Mouse (Mus musculus) midbrain, embryonic 16.5 days (tissue): ENCODE results near the gene Shcbp1l. TPM values are rescaled to one million over a fixed set of nuclear protein-coding genes. Genes with fewer than 3 reads are reported as not detected.
"Not testable (repeated sequence)": the region's sequence is repeated elsewhere in the genome, so short reads cannot be mapped to it uniquely, and the experiment has no call there.

Experiments
- ATAC-seq: fragments of 200-750 bp; cut with Nextera tagmentation; 2 replicates; pipeline ENCODE4 v1.8.0; 2017; ENCODE audit warnings: moderate TSS enrichment
- H3K27ac ChIP-seq: fragments of 300-500 bp; sonication (generic); 2 replicates; pipeline ENCODE4 v1.5.1; 2014; ENCODE audit warnings: mild to moderate bottlenecking, low read length, mixed read lengths
- H3K27me3 ChIP-seq: fragments of 300-500 bp; sonication (generic); 2 replicates; pipeline ENCODE4 v1.6.1; 2014; ENCODE audit warnings: low read depth, low read length, mixed read lengths; ENCODE audit not compliant: control insufficient read depth, insufficient read depth
- H3K36me3 ChIP-seq: fragments of 300-500 bp; sonication (generic); 2 replicates; pipeline ENCODE4 v1.6.1; 2014; ENCODE audit warnings: mild to moderate bottlenecking, low read length, moderate library complexity, mixed read lengths; ENCODE audit not compliant: control insufficient read depth, insufficient read depth
- H3K4me1 ChIP-seq: fragments of 300-500 bp; sonication (generic); 2 replicates; pipeline ENCODE4 v1.6.1; 2014; ENCODE audit warnings: mild to moderate bottlenecking, low read length, mixed read lengths; ENCODE audit not compliant: control insufficient read depth, insufficient read depth
- H3K4me2 ChIP-seq: fragments of 300-500 bp; sonication (generic); 2 replicates; pipeline ENCODE4 v1.6.1; 2014; ENCODE audit warnings: mild to moderate bottlenecking, low read length, mixed read lengths
- H3K4me3 ChIP-seq: fragments of 300-500 bp; sonication (generic); 2 replicates; pipeline ENCODE4 v1.5.1; 2014; ENCODE audit warnings: low read depth, mild to moderate bottlenecking, low read length, moderate library complexity, mixed read lengths
- H3K9ac ChIP-seq: fragments of 300-500 bp; sonication (generic); 2 replicates; pipeline ENCODE4 v1.6.1; 2014; ENCODE audit warnings: low read depth, low read length, mixed read lengths
- H3K9me3 ChIP-seq: fragments of 300-500 bp; sonication (generic); replicated peaks from 2 replicates; pipeline ENCODE4 v1.6.1; 2014; ENCODE audit warnings: mild to moderate bottlenecking, low read length, mixed read lengths; ENCODE audit not compliant: control insufficient read depth, poor library complexity, severe bottlenecking
- WGBS: fragments of 180-500 bp; shearing (Covaris S2); extraction: QIAGEN DNeasy Blood & Tissue Kit; methylation state at CpG from one replicate; pipeline ENCODE4 v1.1.7; 2014; 5-methylcytosine and 5-hydroxymethylcytosine counted together
- polyA plus RNA-seq: library from polyadenylated mRNA; unstranded; fragments of >200 nt; fragmentation: Nextera tagmentation; extraction: Ambion mirVana; gene quantifications from 2 replicates; pipeline ENCODE4 v1.2.1, GENCODE M21; 2015

Gene Shcbp1l
- polyA plus RNA-seq, 1 experiment from 2014 or later = 0.46 TPM

GRCm38 (mm10) chr1:153461796-153462195 lies 36.8 kb downstream of the Shcbp1l start:
- Histone ChIP-seq H3K27me3 (no peaks in the 10 kb centered on the region), H3K27ac (no peak overlapping the region), H3K36me3 (peaks cover 46% of the 10 kb centered on the region), H3K9ac (no peak overlapping the region), H3K4me2 (no peak overlapping the region), H3K4me1 (no peaks in the 10 kb centered on the region), H3K9me3 (no peaks in the 10 kb centered on the region), H3K4me3 (no peak overlapping the region)
- ATAC-seq = no peak
- whole genome bisulfite sequencing = 92% methylated on average over 1 of the region's 1 CpGs

GRCm38 (mm10) chr1:153479296-153479695 lies 54.3 kb downstream of the Shcbp1l start:
- ATAC-seq = no peak
- H3K9me3 ChIP-seq = no peaks in the 10 kb centered on the region
- H3K9ac ChIP-seq = no peak overlapping the region
- H3K4me3 ChIP-seq = no peak overlapping the region
- WGBS = 90% methylated on average over 1 of the region's 1 CpGs
- H3K4me2 ChIP-seq = no peak overlapping the region
- H3K27ac ChIP-seq = no peak overlapping the region
- H3K36me3 ChIP-seq = peaks cover 41% of the 10 kb centered on the region
- H3K27me3 ChIP-seq = no peaks in the 10 kb centered on the region
- H3K4me1 ChIP-seq = peaks cover 6% of the 10 kb centered on the region

- Histone ChIP-seq H3K36me3 (peaks cover 36% of the 10 kb centered on the region), H3K27ac (no peak overlapping the region), H3K4me3 (no peak overlapping the region), H3K4me2 (no peak overlapping the region), H3K9me3 (no peaks in the 10 kb centered on the region), H3K27me3 (no peaks in the 10 kb centered on the region), H3K4me1 (peaks cover 18% of the 10 kb centered on the region), H3K9ac (no peak overlapping the region)
- WGBS = 45% methylated on average over 1 of the region's 1 CpGs
- peak; percentile 41; the same call in 1 of the 2 replicates for ATAC-seq
These were observed 55.5 kb downstream of the Shcbp1l start for GRCm38 (mm10) chr1:153480386-153481024.

GRCm38 (mm10) chr1:153481025-153481412 lies 56.1 kb downstream of the Shcbp1l start:
- Histone ChIP-seq H3K36me3 (peaks cover 35% of the 10 kb centered on the region), H3K9ac (no peak overlapping the region), H3K27me3 (no peaks in the 10 kb centered on the region), H3K4me3 (no peak overlapping the region), H3K27ac (no peak overlapping the region), H3K9me3 (no peaks in the 10 kb centered on the region), H3K4me2 (no peak overlapping the region), H3K4me1 (peaks cover 21% of the 10 kb centered on the region)
- WGBS = 78% methylated on average over 1 of the region's 1 CpGs
- ATAC-seq = peak; percentile 40; the same call in 1 of the 2 replicates

- no peak for ATAC-seq
- Histone ChIP-seq H3K27ac (no peak overlapping the region), H3K36me3 (peaks cover 8% of the 10 kb centered on the region; the same call in 1 of the 2 replicates), H3K9me3 (no peaks in the 10 kb centered on the region), H3K9ac (peak overlapping the region; percentile 55; the same call in 1 of the 2 replicates), H3K4me3 (peak overlapping the region; percentile 99), H3K27me3 (no peaks in the 10 kb centered on the region), H3K4me1 (peaks cover 24% of the 10 kb centered on the region), H3K4me2 (peak overlapping the region; percentile 70)
- WGBS = 42% methylated on average over 2 of the region's 2 CpGs
These were observed 60.3 kb downstream of the Shcbp1l start for GRCm38 (mm10) chr1:153485201-153485796.

GRCm38 (mm10) chr1:153486120-153486519 lies 61.2 kb downstream of the Shcbp1l start:
- not testable (repeated sequence) for H3K27ac ChIP-seq
- WGBS = 8% methylated on average over 6 of the region's 6 CpGs

GRCm38 (mm10) chr1:153486767-153487499 lies 62.0 kb downstream of the Shcbp1l start:
- under 1% methylated on average over 61 of the region's 64 CpGs for WGBS
- ATAC-seq = peak; percentile 79
- Histone ChIP-seq H3K4me3 (peak overlapping the region; percentile 99), H3K4me1 (peaks cover 24% of the 10 kb centered on the region), H3K9me3 (no peaks in the 10 kb centered on the region), H3K9ac (peak overlapping the region; percentile 99), H3K4me2 (peak overlapping the region; percentile 70), H3K27me3 (no peaks in the 10 kb centered on the region), H3K36me3 (no peaks in the 10 kb centered on the region), H3K27ac (peak overlapping the region; percentile 95)

More at GRCm38 (mm10) chr1:153486120-153486519, 61.2 kb downstream of the Shcbp1l start:
- not testable (repeated sequence) for H3K9me3 ChIP-seq, ATAC-seq, H3K36me3 ChIP-seq, H3K27me3 ChIP-seq
- Histone ChIP-seq H3K9ac (peak overlapping the region; percentile 99), H3K4me3 (peak overlapping the region; percentile 99), H3K4me2 (peak overlapping the region; percentile 70), H3K4me1 (peaks cover 24% of the 10 kb centered on the region)

GRCm38 (mm10) chr1:153487500-153487879 lies 62.5 kb downstream of the Shcbp1l start, which contains the start of gene Dhx9:
Gene Dhx9 (minus strand): TSS chr1:153487660.
- under 1% methylated on average over 35 of the region's 35 CpGs for WGBS
- H3K9me3 ChIP-seq = no peaks in the 10 kb centered on the region
- H3K27ac ChIP-seq = peak within 1 kb of the TSS; percentile 95
- H3K9ac ChIP-seq = peak within 1 kb of the TSS; percentile 99
- H3K4me1 ChIP-seq = peaks cover 23% of the 10 kb centered on the region
- ATAC-seq = peak; percentile 92
- H3K4me2 ChIP-seq = peak within 1 kb of the TSS; percentile 70
- no peaks in the 10 kb centered on the region for H3K36me3 ChIP-seq
- H3K27me3 ChIP-seq = no peaks in the 10 kb centered on the region
- H3K4me3 ChIP-seq = peak within 1 kb of the TSS; percentile 99

GRCm38 (mm10) chr1:153489132-153489531 lies 64.2 kb downstream of the Shcbp1l start:
- Histone ChIP-seq H3K4me2 (no peak overlapping the region), H3K27me3 (no peaks in the 10 kb centered on the region), H3K9ac (no peak overlapping the region), H3K4me3 (no peak overlapping the region), H3K4me1 (peaks cover 20% of the 10 kb centered on the region), H3K36me3 (no peaks in the 10 kb centered on the region), H3K9me3 (no peaks in the 10 kb centered on the region), H3K27ac (no peak overlapping the region)
- WGBS = 52% methylated on average over 7 of the region's 7 CpGs
- no peak for ATAC-seq
